In genomic region chr5:103752665-103753510, GRCm38 (mm10) we compare ENCODE assay signal across 8 mouse cellular contexts.
DNase-seq lines count a peak whose midpoint lies in the region; ATAC-seq and TF ChIP-seq lines count a peak whose summit lies in the region.

No protein-coding gene starts in this region.

- H3K36me3 ChIP-seq in CH12.LX (replicated peaks in 1 of 2; ENCODE audit: control insufficient read depth in 1 of 2, insufficient read depth in 1 of 2, low read length in 1 of 2): peaks cover 2 to 26% of the 10 kb centered on the region in 2 experiments
- no peaks in the 10 kb centered on the region for H3K36me3 ChIP-seq in embryonic facial prominence, embryonic 10.5 days (replicated peaks)
- H3K36me3 ChIP-seq in heart, embryonic 15.5 days: no peaks in the 10 kb centered on the region
- H3K36me3 ChIP-seq in spleen, adult 2 months (ENCODE audit: control insufficient read depth, insufficient read depth, low read length): no peaks in the 10 kb centered on the region

- H3K4me2 ChIP-seq in CH12.LX (ENCODE audit: insufficient read depth, low read depth, poor library complexity, severe bottlenecking): peak overlapping the region; percentile 98
- peak overlapping the region; percentile 74 for H3K4me2 ChIP-seq in heart, embryonic 15.5 days

- peak; percentile 50 for TF ChIP-seq EP300 in CH12.LX (IDR thresholded peaks at IDR 0.05; ENCODE audit: low read length)

- H3K27me3 ChIP-seq in CH12.LX (replicated peaks): no peaks in the 10 kb centered on the region
- peaks cover 31% of the 10 kb centered on the region for H3K27me3 ChIP-seq in embryonic facial prominence, embryonic 10.5 days (replicated peaks; ENCODE audit: low read depth, poor library complexity, severe bottlenecking)
- H3K27me3 ChIP-seq in heart, embryonic 15.5 days: no peaks in the 10 kb centered on the region
- H3K27me3 ChIP-seq in spleen, adult 2 months (ENCODE audit: control insufficient read depth, insufficient read depth, low read length): no peaks in the 10 kb centered on the region

- no peak; the same call in 1 of the 2 replicates for TF ChIP-seq RAD21 in CH12.LX (IDR thresholded peaks at IDR 0.05; ENCODE audit: low read depth, low read length)

- H3K4me1 ChIP-seq in CH12.LX (ENCODE audit: control insufficient read depth in 1 of 2, insufficient read depth in 2 of 2): peaks cover 35 to 63% of the 10 kb centered on the region in 2 experiments
- peaks cover 26% of the 10 kb centered on the region for H3K4me1 ChIP-seq in embryonic facial prominence, embryonic 10.5 days
- H3K4me1 ChIP-seq in heart, embryonic 15.5 days (replicated peaks): peaks cover 12% of the 10 kb centered on the region; the same call in 1 of the 2 replicates
- peaks cover 25% of the 10 kb centered on the region; the same call in 1 of the 2 replicates for H3K4me1 ChIP-seq in spleen, adult 2 months (ENCODE audit: control insufficient read depth, insufficient read depth, insufficient read length)

- H3K9ac ChIP-seq in CH12.LX (ENCODE audit: insufficient read depth, low read depth): peak overlapping the region; percentile 97
- H3K9ac ChIP-seq in heart, embryonic 15.5 days: peak overlapping the region; percentile 85

- no peaks in the 10 kb centered on the region for H3K9me3 ChIP-seq in CH12.LX (replicated peaks; ENCODE audit: low read length)
- H3K9me3 ChIP-seq in embryonic facial prominence, embryonic 10.5 days: peaks cover 4% of the 10 kb centered on the region; the same call in 1 of the 2 replicates
- no peaks in the 10 kb centered on the region for H3K9me3 ChIP-seq in heart, embryonic 15.5 days (replicated peaks)

- DNase-seq in CH12.LX (ENCODE audit: extremely low read depth): peak; percentile 89
- peak; percentile 52 for DNase-seq in embryonic facial prominence, embryonic 10.5 days (ENCODE audit: low spot score)
- DNase-seq in kidney, postnatal 10 days: peak; percentile 64
- peak in 1 of 2 experiments; percentile 59 for DNase-seq in spleen, adult 2 months (ENCODE audit: low read depth in 1 of 2, low spot score in 2 of 2)
- no peak for DNase-seq in left cerebral cortex, adult 11 months (ENCODE audit: low spot score)

- dilution Hi-C loops in CH12.LX (cut with MboI; ENCODE audit: extremely low pct_ligation_motif_present, extremely low pct_unique_long_range_greater_than_20kb, low sequenced_read_pairs): no loop called here

- peak overlapping the region; percentile 100 for H3K27ac ChIP-seq in CH12.LX (ENCODE audit: insufficient read depth, low read depth)
- peak overlapping the region; percentile 97 for H3K27ac ChIP-seq in embryonic facial prominence, embryonic 10.5 days (replicated peaks)
- peak overlapping the region; percentile 99 for H3K27ac ChIP-seq in heart, embryonic 15.5 days
- peak overlapping the region; percentile 97 for H3K27ac ChIP-seq in spleen, adult 2 months (ENCODE audit: insufficient read depth, low read length)

- peak; percentile 48 for TF ChIP-seq POLR2A in CH12.LX (IDR thresholded peaks at IDR 0.05; ENCODE audit: low read depth, low read length)
- 0 out of 2 replicates have a peak, but pooled peaks have one; percentile 2 for TF ChIP-seq POLR2A in spleen, adult 2 months (IDR thresholded peaks at IDR 0.05; ENCODE audit: low read depth, low read length)

- H3K79me2 ChIP-seq in CH12.LX (replicated peaks; ENCODE audit: control insufficient read depth, extremely low read depth, insufficient read depth, poor library complexity, severe bottlenecking): peaks cover 71% of the 10 kb centered on the region

- 3% methylated on average over 23 of the region's 23 CpGs for WGBS in embryonic facial prominence, embryonic 10.5 days
- 1% methylated on average over 23 of the region's 23 CpGs for WGBS in heart, embryonic 15.5 days
- 1% methylated on average over 23 of the region's 23 CpGs for WGBS in spleen, adult 2 months

- peak overlapping the region; percentile 31 to 79 (median 65) for H3K4me3 ChIP-seq in CH12.LX (replicated peaks in 1 of 3; ENCODE audit: low read depth in 2 of 3, low read length in 2 of 3, poor library complexity in 1 of 3)
- peak overlapping the region; percentile 79 for H3K4me3 ChIP-seq in embryonic facial prominence, embryonic 10.5 days
- peak overlapping the region; percentile 85 for H3K4me3 ChIP-seq in heart, embryonic 15.5 days
- H3K4me3 ChIP-seq in spleen, adult 2 months (ENCODE audit: extremely low read depth, insufficient read depth, insufficient read length): peak overlapping the region; percentile 100

- peak; percentile 63 for ATAC-seq in activated CD4-positive, CD25-positive, alpha-beta regulatory T cell, adult 4 months
- no peak for ATAC-seq in heart, embryonic 15.5 days (replicated peaks; ENCODE audit: insufficient number of reproducible peaks, insufficient read depth, low FRiP score, low read depth)
- ATAC-seq in megakaryocyte, adult 5-6 weeks (ENCODE audit: poor library complexity, severe bottlenecking): peak; percentile 47

- no peak for TF ChIP-seq CTCF in CH12.LX (conservative IDR thresholded peaks at IDR 0.05 in 1 of 2, IDR thresholded peaks at IDR 0.05 in 1 of 2; ENCODE audit: low read depth in 2 of 2, low read length in 2 of 2)
- no peak for TF ChIP-seq CTCF in spleen, adult 2 months (IDR thresholded peaks at IDR 0.05; ENCODE audit: extremely low read depth, insufficient read depth, insufficient read length, insufficient replicate concordance)

- in situ Hi-C loops in CH12.LX (cut with MboI; ENCODE audit: low pct_ligation_motif_present, low pct_unique_long_range_greater_than_20kb, low sequenced_read_pairs): no loop called here

TF ChIP-seq in CH12.LX, 34 proteins besides CTCF, POLR2A, EP300 and RAD21:
- TF ChIP-seq BHLHE40 (IDR thresholded peaks at IDR 0.05; ENCODE audit: low read depth, low read length) (peak; percentile 47), ETS1 (conservative IDR thresholded peaks at IDR 0.05; ENCODE audit: low read depth, low read length) (peak; percentile 64), MYC (IDR thresholded peaks at IDR 0.05; ENCODE audit: low read depth, low read length) (peak; percentile 58), USF1 (IDR thresholded peaks at IDR 0.05; ENCODE audit: low read depth, low read length) (no peak), USF2 (conservative IDR thresholded peaks at IDR 0.05; ENCODE audit: low read depth, low read length) (no peak), JUN (IDR thresholded peaks at IDR 0.05; ENCODE audit: insufficient read depth, low read depth, low read length) (no peak), SMC3 (IDR thresholded peaks at IDR 0.05; ENCODE audit: low read depth, low read length) (peak; percentile 24), NELFE (IDR thresholded peaks at IDR 0.05; ENCODE audit: low read depth, low read length) (peak; percentile 30; the same call in 1 of the 2 replicates), HCFC1 (IDR thresholded peaks at IDR 0.05; ENCODE audit: low read depth, low read length) (no peak; the same call in 1 of the 2 replicates), TCF12 (IDR thresholded peaks at IDR 0.05; ENCODE audit: low read depth, low read length) (no peak), IRF4 (IDR thresholded peaks at IDR 0.05; ENCODE audit: low read depth, low read length) (peak; percentile 55), NRF1 (IDR thresholded peaks at IDR 0.05; ENCODE audit: low read depth, low read length) (no peak; the same call in 1 of the 2 replicates), ZC3H11A (IDR thresholded peaks at IDR 0.05; ENCODE audit: low read depth, low read length) (no peak), ZMIZ1 (IDR thresholded peaks at IDR 0.05; ENCODE audit: low read depth, low read length) (peak; percentile 66; the same call in 1 of the 2 replicates), MAFK (IDR thresholded peaks at IDR 0.05; ENCODE audit: insufficient replicate concordance, low read length) (0 out of 2 replicates have a peak, but pooled peaks have one; percentile 15), POLR2AphosphoS2 (IDR thresholded peaks at IDR 0.05; ENCODE audit: low read depth, low read length) (0 out of 2 replicates have a peak, but pooled peaks have one; percentile 27), CHD2 (IDR thresholded peaks at IDR 0.05; ENCODE audit: low read length) (peak; percentile 58; the same call in 1 of the 2 replicates), UBTF (IDR thresholded peaks at IDR 0.05; ENCODE audit: low read depth, low read length) (no peak), RCOR1 (conservative IDR thresholded peaks at IDR 0.05; ENCODE audit: low read depth, low read length) (peak; percentile 83), JUND (conservative IDR thresholded peaks at IDR 0.05; ENCODE audit: low read depth, low read length) (no peak; the same call in 1 of the 2 replicates), ZKSCAN1 (IDR thresholded peaks at IDR 0.05; ENCODE audit: borderline replicate concordance, low read depth, low read length) (no peak), ELF1 (IDR thresholded peaks at IDR 0.05; ENCODE audit: low read depth, low read length) (peak; percentile 76), GABPA (IDR thresholded peaks at IDR 0.05; ENCODE audit: insufficient replicate concordance, low read depth, low read length) (no peak), E2F4 (IDR thresholded peaks at IDR 0.05; ENCODE audit: insufficient replicate concordance, low read depth, low read length) (0 out of 2 replicates have a peak, but pooled peaks have one; percentile 38), MAX (IDR thresholded peaks at IDR 0.05; ENCODE audit: low read length) (peak; percentile 60), MEF2A (IDR thresholded peaks at IDR 0.05; ENCODE audit: borderline replicate concordance, low read depth, low read length) (peak; percentile 36; the same call in 1 of the 2 replicates), KAT2A (IDR thresholded peaks at IDR 0.05; ENCODE audit: insufficient replicate concordance, low read length) (no peak), TBP (conservative IDR thresholded peaks at IDR 0.05; ENCODE audit: low read depth, low read length) (peak; percentile 78), PAX5 (IDR thresholded peaks at IDR 0.05; ENCODE audit: low read length) (no peak), MAZ (IDR thresholded peaks at IDR 0.05; ENCODE audit: low read depth, low read length) (peak; percentile 92), MXI1 (IDR thresholded peaks at IDR 0.05; ENCODE audit: low read depth, low read length) (peak; percentile 59), CHD1 (IDR thresholded peaks at IDR 0.05; ENCODE audit: low read depth, low read length) (peak; percentile 83; the same call in 1 of the 2 replicates), ZNF384 (IDR thresholded peaks at IDR 0.05; ENCODE audit: low read depth, low read length) (peak; percentile 32; the same call in 1 of the 2 replicates), SIN3A (IDR thresholded peaks at IDR 0.05; ENCODE audit: low read length) (peak; percentile 85)
